8 mouse cellular contexts compared by ENCODE assay signal in the genomic region with DNA sequence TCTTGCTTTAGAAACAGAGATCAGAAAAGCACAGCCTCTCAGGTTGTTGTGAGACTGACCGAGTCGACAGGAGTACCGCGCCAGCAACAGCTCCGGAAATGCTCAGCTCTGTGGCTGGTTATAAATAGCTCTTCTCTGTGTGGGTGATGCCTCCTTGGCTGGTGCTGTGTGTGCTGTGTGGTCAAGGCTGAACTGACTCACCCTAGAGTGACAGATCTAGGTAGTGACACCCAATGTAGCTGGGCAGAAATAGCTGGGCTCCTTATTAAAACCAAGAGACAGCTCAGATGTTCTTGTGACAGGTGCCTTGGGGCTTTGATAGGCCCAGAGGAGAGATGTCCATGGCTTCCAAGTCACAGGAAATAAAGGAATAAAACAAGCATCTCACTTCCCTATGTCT.
DNase-seq lines count a peak whose midpoint lies in the region; ATAC-seq and TF ChIP-seq lines count a peak whose summit lies in the region.

No protein-coding gene starts in this region.

- no peak overlapping the region for H3K27ac ChIP-seq in cerebellum, adult 2 months (ENCODE audit: insufficient read depth, low read length)
- peak overlapping the region; percentile 72 for H3K27ac ChIP-seq in heart, embryonic 12.5 days (ENCODE audit: poor library complexity, severe bottlenecking)
- no peak overlapping the region for H3K27ac ChIP-seq in forebrain, embryonic 13.5 days
- H3K27ac ChIP-seq in hindbrain, embryonic 11.5 days (ENCODE audit: low read depth, low read length), result no peak overlapping the region
- H3K27ac ChIP-seq in forebrain, embryonic 15.5 days (replicated peaks), result no peak overlapping the region

- no peaks in the 10 kb centered on the region for H3K36me3 ChIP-seq in heart, embryonic 12.5 days
- no peaks in the 10 kb centered on the region for H3K36me3 ChIP-seq in myocyte (ENCODE audit: control insufficient read depth, insufficient read depth)
- H3K36me3 ChIP-seq in forebrain, embryonic 13.5 days (ENCODE audit: poor library complexity, severe bottlenecking), result no peaks in the 10 kb centered on the region
- H3K36me3 ChIP-seq in hindbrain, embryonic 11.5 days (ENCODE audit: control insufficient read depth, insufficient read depth, low read length), result no peaks in the 10 kb centered on the region
- H3K36me3 ChIP-seq in forebrain, embryonic 15.5 days, result no peaks in the 10 kb centered on the region

- no peak overlapping the region for H3K9ac ChIP-seq in heart, embryonic 12.5 days
- no peak overlapping the region for H3K9ac ChIP-seq in forebrain, embryonic 13.5 days
- no peak overlapping the region for H3K9ac ChIP-seq in hindbrain, embryonic 11.5 days (ENCODE audit: low read depth, low read length)
- H3K9ac ChIP-seq in forebrain, embryonic 15.5 days (replicated peaks), result no peak overlapping the region

- ATAC-seq in heart, embryonic 12.5 days (ENCODE audit: insufficient number of reproducible peaks, low FRiP score), result peak; percentile 81
- ATAC-seq in forebrain, embryonic 13.5 days, result no peak
- ATAC-seq in hindbrain, embryonic 11.5 days (ENCODE audit: low FRiP score), result no peak
- no peak for ATAC-seq in forebrain, embryonic 15.5 days (replicated peaks)

- no peaks in the 10 kb centered on the region for H3K9me3 ChIP-seq in heart, embryonic 12.5 days (replicated peaks)
- H3K9me3 ChIP-seq in forebrain, embryonic 13.5 days (replicated peaks), result no peaks in the 10 kb centered on the region
- no peaks in the 10 kb centered on the region for H3K9me3 ChIP-seq in hindbrain, embryonic 11.5 days (ENCODE audit: control insufficient read depth, low read length)
- no peaks in the 10 kb centered on the region for H3K9me3 ChIP-seq in forebrain, embryonic 15.5 days

- no peak overlapping the region for H3ac ChIP-seq in myocyte (ENCODE audit: control insufficient read depth, insufficient read length)

- no peak for TF ChIP-seq CTCF in cerebellum, adult 2 months (IDR thresholded peaks at IDR 0.05; ENCODE audit: borderline replicate concordance, insufficient read depth, low read depth, low read length)

- H3K4me2 ChIP-seq in heart, embryonic 12.5 days, result peak overlapping the region; percentile 37
- peak overlapping the region; percentile 70 for H3K4me2 ChIP-seq in myocyte (ENCODE audit: low read depth)
- no peak overlapping the region for H3K4me2 ChIP-seq in forebrain, embryonic 13.5 days
- no peak overlapping the region for H3K4me2 ChIP-seq in hindbrain, embryonic 11.5 days (replicated peaks; ENCODE audit: low read depth, low read length)
- no peak overlapping the region for H3K4me2 ChIP-seq in forebrain, embryonic 15.5 days (replicated peaks)

- TF ChIP-seq POLR2A in cerebellum, adult 2 months (IDR thresholded peaks at IDR 0.05; ENCODE audit: borderline replicate concordance, insufficient read depth, low read length), result no peak
- TF ChIP-seq POLR2A in myocyte (IDR thresholded peaks at IDR 0.05; ENCODE audit: insufficient read length, low read depth), result peak; percentile 23

- no peak overlapping the region for H3K4me3 ChIP-seq in cerebellum, adult 2 months (replicated peaks; ENCODE audit: insufficient read depth, low read depth, low read length)
- no peak overlapping the region for H3K4me3 ChIP-seq in heart, embryonic 12.5 days
- H3K4me3 ChIP-seq in myocyte, result no peak overlapping the region
- no peak overlapping the region for H3K4me3 ChIP-seq in forebrain, embryonic 13.5 days
- no peak overlapping the region for H3K4me3 ChIP-seq in hindbrain, embryonic 11.5 days (ENCODE audit: low read depth, low read length)
- H3K4me3 ChIP-seq in forebrain, embryonic 15.5 days, result no peak overlapping the region

- no peaks in the 10 kb centered on the region for H3K79me2 ChIP-seq in myocyte (ENCODE audit: control insufficient read depth, insufficient read depth)

- no peaks in the 10 kb centered on the region for H3K27me3 ChIP-seq in cerebellum, adult 2 months (ENCODE audit: control insufficient read depth, insufficient read depth, low read length)
- H3K27me3 ChIP-seq in heart, embryonic 12.5 days (replicated peaks), result no peaks in the 10 kb centered on the region
- no peaks in the 10 kb centered on the region for H3K27me3 ChIP-seq in myocyte (ENCODE audit: control insufficient read depth, insufficient read depth, insufficient read length)
- no peaks in the 10 kb centered on the region for H3K27me3 ChIP-seq in forebrain, embryonic 13.5 days
- H3K27me3 ChIP-seq in hindbrain, embryonic 11.5 days (ENCODE audit: control insufficient read depth, insufficient read depth, low read length), result no peaks in the 10 kb centered on the region
- H3K27me3 ChIP-seq in forebrain, embryonic 15.5 days, result no peaks in the 10 kb centered on the region

- 15% methylated on average over 5 of the region's 5 CpGs for WGBS in cerebellum, adult 2 months
- 34% methylated on average over 5 of the region's 5 CpGs for WGBS in heart, embryonic 12.5 days
- 98% methylated on average over 5 of the region's 5 CpGs for WGBS in forebrain, embryonic 13.5 days
- WGBS in hindbrain, embryonic 11.5 days, result 96% methylated on average over 5 of the region's 5 CpGs
- 94% methylated on average over 5 of the region's 5 CpGs for WGBS in forebrain, embryonic 15.5 days

- peak; percentile 54 for DNase-seq in lung, postnatal 36 days
- no peak for DNase-seq in lung, postnatal 14 days
- peak; percentile 53 to 83 for DNase-seq in cerebellum, adult 2 months
- DNase-seq in hindbrain, embryonic 11.5 days (ENCODE audit: low spot score), result no peak

- peaks cover 9% of the 10 kb centered on the region; the same call in 1 of the 2 replicates for H3K4me1 ChIP-seq in cerebellum, adult 2 months (ENCODE audit: control insufficient read depth, insufficient read depth, low read length)
- H3K4me1 ChIP-seq in heart, embryonic 12.5 days (replicated peaks), result peaks cover 26% of the 10 kb centered on the region
- H3K4me1 ChIP-seq in forebrain, embryonic 13.5 days, result no peaks in the 10 kb centered on the region
- no peaks in the 10 kb centered on the region for H3K4me1 ChIP-seq in hindbrain, embryonic 11.5 days (replicated peaks; ENCODE audit: control insufficient read depth, insufficient read depth, low read length)
- no peaks in the 10 kb centered on the region for H3K4me1 ChIP-seq in forebrain, embryonic 15.5 days

TF ChIP-seq in myocyte, 11 proteins besides CTCF, POLR2A, EP300 and RAD21:
- TF ChIP-seq USF1 (IDR thresholded peaks at IDR 0.05; ENCODE audit: low read depth) (no peak), MYOD1 (IDR thresholded peaks at IDR 0.05; ENCODE audit: control insufficient read depth in 1 of 3, insufficient read length in 2 of 3, low read depth in 2 of 3) (peak; percentile 71 to 93 (median 78)), TCF3 (IDR thresholded peaks at IDR 0.05; ENCODE audit: insufficient read length, low read depth) (no peak), MAX (IDR thresholded peaks at IDR 0.05; ENCODE audit: low read depth) (peak; percentile 44), SRF (IDR thresholded peaks at IDR 0.05; ENCODE audit: control insufficient read depth, insufficient read length, low read depth) (no peak), MYOG (IDR thresholded peaks at IDR 0.05; ENCODE audit: control insufficient read depth in 1 of 3, insufficient read depth in 1 of 3, insufficient read length in 2 of 3, low read depth in 2 of 3) (peak in 2 of 3 experiments; percentile 48 to 52), TCF12 (IDR thresholded peaks at IDR 0.05; ENCODE audit: insufficient read depth, poor library complexity, severe bottlenecking) (peak; percentile 64), CEBPB (IDR thresholded peaks at IDR 0.05; ENCODE audit: insufficient read depth, poor library complexity, severe bottlenecking) (no peak), E2F4 (IDR thresholded peaks at IDR 0.05; ENCODE audit: insufficient read depth) (no peak), REST (IDR thresholded peaks at IDR 0.05; ENCODE audit: insufficient read depth, insufficient read length) (no peak)
TF ChIP-seq in myocyte: peak in this region for 4.

Comparison
In these comparisons a context has a peak if more than half of its experiments do, and no peak if none do; other contexts are left out.
1. DNase-seq: peak in lung, postnatal 36 days (single experiment) and cerebellum, adult 2 months (2 of 2); none in lung, postnatal 14 days (single experiment) and hindbrain, embryonic 11.5 days (single experiment).
2. H3K4me2 ChIP-seq: peak in heart, embryonic 12.5 days (single experiment) and myocyte (single experiment); none in forebrain, embryonic 13.5 days (single experiment), hindbrain, embryonic 11.5 days (single experiment) and forebrain, embryonic 15.5 days (single experiment).